Mouse (Mus musculus) embryonic fibroblast, embryonic 13.5 days (primary cell): ENCODE data around the gene Magt1.

ENCODE experiments used
- CTCF ChIP-seq: IDR thresholded peaks from 2 replicates; pipeline ENCODE4 v1.5.1; 2011; ENCODE audit warnings: mild to moderate bottlenecking, control low read depth, low read length, moderate library complexity, borderline replicate concordance; ENCODE audit not compliant: insufficient read depth
- POLR2A ChIP-seq: IDR thresholded peaks from 2 replicates; pipeline ENCODE4 v1.6.1; 2011; ENCODE audit warnings: low read depth, mild to moderate bottlenecking, control low read depth, low read length, moderate library complexity

DNA sequence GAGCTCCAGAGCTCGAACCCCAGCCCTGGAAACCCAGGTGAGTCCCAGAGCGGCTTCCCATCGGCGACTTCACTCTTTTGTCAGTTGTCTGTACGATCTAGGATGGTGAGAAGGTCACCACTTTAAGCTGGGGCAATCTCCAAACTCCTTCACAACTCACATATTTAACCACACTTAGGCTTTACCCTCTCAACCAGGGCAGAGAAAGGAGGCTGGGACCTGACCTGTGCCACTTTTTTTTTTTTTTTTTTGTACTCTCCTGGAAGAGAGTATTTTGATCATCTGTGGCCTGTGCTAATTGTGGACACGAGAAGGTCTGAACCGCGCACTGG is 15.6 kb upstream of the Magt1 start:
- TF ChIP-seq POLR2A (no peak), CTCF (no peak)
